Mouse (Mus musculus) lung, adult 2 months (tissue): ENCODE data around the gene P2ry12.

Experiments
- CTCF ChIP-seq: fragments of 200-500 bp; IDR thresholded peaks from 2 replicates; pipeline ENCODE4 v1.5.1; 2011; ENCODE audit warnings: mild to moderate bottlenecking, low read length, control low read depth; ENCODE audit not compliant: insufficient read depth
- POLR2A ChIP-seq: fragments of 200-500 bp; IDR thresholded peaks from 2 replicates; pipeline ENCODE4 v1.6.1; 2011; ENCODE audit warnings: low read depth, mild to moderate bottlenecking, control low read depth, low read length, borderline replicate concordance; ENCODE audit errors: extremely low read depth

DNA sequence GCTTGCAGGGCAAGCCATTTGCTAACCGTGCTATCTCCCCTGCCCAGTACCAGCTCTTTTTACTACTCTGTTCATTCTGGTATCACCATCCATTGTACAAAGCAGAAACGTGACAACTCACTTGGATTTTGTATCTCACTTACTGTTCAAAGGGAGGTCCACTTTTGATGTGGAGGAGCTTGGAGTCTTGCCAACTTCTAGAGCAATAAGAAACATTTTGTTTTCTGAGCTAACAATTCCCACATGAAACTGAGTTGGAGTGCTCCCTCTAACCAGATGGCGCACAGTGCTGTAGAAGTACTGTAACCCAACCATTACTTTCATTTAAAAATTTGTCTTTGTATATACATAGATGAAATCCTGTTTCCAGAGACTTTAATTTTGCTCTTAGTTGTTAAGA lies 31.8 kb downstream of the P2ry12 start:
- TF ChIP-seq CTCF (no peak), POLR2A (no peak)
